Mouse (Mus musculus) spleen, adult 18-20 months (tissue): Measurements from ENCODE around the gene Sergef.

ENCODE experiments used
- DNase-seq, 2 experiments: peaks; one replicate each; pipeline ENCODE4 v3.0.0; 2022; ENCODE audit warnings: mixed read lengths in 2 of 2

The Sergef gene

DNA sequence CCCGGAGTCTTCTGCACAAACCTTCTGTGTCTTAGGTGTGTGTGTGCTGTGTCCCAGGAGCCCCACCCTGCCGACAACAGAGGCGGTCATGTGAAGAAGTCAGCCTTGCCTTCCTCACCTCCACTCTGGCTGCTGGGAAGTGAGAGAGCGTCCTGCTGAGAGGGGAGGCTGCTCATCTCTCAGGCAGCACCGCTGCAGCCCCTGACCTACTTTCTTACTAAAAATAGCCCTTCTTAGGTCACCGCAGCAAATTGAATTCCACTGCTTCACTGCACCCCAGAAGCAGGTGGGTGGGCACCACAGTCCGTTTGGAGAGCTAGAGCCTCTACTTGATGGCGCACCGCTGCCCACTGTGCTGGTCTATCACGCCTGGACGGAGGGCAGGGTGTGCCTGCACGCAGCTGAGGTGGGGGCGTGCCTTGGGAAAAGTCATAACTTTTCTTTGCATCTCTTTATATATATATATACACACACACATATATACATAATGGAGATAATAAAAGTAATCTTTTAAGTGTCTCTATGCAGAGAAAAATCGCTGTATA is 147.4 kb downstream of the Sergef start:
- no peak for DNase-seq

GRCm38 (mm10) chr7:46487354-46487753 is 152.3 kb downstream of the Sergef start:
- no peak for DNase-seq

DNA sequence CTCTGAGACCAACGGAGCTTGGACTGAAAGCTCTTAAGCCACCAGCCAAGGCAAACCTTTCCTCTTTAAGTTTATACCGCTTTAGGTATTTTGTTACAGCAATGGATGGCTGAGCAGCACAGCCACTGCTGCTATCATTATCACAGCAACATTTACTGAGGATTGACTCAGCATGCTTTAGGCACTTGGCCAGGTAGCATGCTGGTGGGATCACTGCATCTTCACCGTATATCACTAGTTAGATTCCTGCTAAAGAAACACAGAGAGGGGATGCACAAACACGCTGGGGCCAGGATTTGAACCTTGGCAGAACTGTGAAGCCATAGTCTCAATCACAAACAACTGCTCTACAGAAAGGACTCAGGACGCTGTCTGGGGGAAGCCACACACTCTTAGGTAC is 152.8 kb downstream of the Sergef start:
- DNase-seq, result no peak

DNA sequence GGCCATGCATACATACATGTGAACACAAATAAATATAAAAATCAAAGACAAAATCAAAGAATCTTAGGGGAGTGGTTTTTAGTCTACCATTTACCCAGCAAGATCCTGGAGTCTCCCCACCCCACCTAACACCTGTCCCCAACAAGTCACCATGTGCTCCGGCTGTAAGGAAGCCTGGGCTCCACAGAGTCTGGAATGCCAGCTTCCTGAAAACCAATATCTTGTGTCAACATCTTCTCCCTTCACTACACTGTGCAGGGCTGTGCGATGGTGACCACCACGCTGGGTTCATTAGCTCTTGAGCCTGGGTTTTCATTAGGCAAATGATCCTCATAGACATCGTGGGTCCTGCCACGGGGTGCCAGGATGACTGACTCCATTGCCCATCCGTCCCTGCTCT is 155.4 kb downstream of the Sergef start:
- no peak for DNase-seq

- no peak for DNase-seq
Observed at GRCm38 (mm10) chr7:46483050-46483449, 156.6 kb downstream of the Sergef start.

DNA sequence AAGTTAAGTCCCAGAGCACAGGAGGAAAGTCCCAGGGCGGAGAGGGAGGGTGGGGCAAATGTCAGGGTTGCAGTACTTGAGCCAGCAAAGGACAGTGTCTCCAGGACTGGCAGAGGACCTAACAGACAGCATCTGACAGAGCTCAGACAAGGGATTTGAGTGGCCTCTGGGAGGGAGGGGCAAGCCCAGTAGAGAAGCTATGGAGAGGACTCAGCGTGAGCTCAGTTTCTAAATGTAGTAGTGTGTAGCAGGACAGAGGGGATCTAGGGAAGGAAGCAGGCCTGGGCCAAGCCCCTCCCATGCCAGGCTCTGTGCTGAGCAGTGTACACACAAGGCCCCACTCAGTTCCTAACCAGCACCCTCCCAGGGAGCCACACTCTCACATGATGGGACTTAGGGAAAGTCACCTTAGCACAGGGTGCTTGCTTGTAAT is 157.5 kb downstream of the Sergef start:
- DNase-seq, result peak in 1 of 2 experiments; percentile 5

GRCm38 (mm10) chr7:46479793-46480192 is 159.8 kb downstream of the Sergef start:
- DNase-seq, result no peak

- DNase-seq, result no peak
Observed at GRCm38 (mm10) chr7:46477456-46477855, 162.2 kb downstream of the Sergef start.

- DNase-seq, result no peak
Observed at GRCm38 (mm10) chr7:46475464-46475863, 164.1 kb downstream of the Sergef start.

GRCm38 (mm10) chr7:46473141-46473540 is 166.5 kb downstream of the Sergef start:
- no peak for DNase-seq

DNA sequence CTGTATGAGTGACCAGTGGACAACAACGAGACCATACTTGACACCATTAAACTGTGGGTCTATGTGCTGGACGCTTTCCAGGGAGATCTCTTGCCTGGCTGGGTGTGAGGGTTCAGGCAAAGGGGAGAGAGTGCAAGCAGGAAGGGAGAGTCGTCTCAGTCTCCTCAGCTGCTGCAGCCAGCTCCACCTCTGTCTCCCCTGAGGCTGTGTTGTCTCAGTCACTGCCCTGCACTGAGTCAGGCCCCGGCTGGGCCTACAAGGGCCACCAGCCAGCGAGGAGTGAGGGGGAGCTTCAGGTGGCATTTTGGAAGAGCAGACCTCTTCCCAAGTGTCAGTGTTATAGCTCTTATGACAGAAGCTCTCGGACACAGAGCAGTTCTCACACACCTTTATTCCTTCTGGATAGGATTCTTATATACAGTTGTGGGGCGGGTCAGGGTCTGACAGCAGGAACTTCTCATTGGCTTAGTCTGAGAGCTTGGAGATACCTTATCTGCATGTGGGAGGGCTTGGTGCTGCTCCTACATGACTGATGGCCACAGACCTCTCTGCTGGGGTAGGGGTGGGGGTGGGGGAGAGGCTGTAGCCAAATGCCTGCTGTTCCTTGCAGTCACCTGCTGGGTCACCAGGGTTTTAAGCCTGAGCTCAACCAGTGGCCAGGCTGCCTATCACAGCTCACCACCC is 168.4 kb downstream of the Sergef start:
- no peak for DNase-seq

GRCm38 (mm10) chr7:46469542-46469941 is 170.1 kb downstream of the Sergef start:
- DNase-seq, result no peak

- DNase-seq, result no peak
Observed at GRCm38 (mm10) chr7:46466422-46466981, 173.1 kb downstream of the Sergef start.

GRCm38 (mm10) chr7:46463136-46463535 is 176.5 kb downstream of the Sergef start:
- no peak for DNase-seq

DNA sequence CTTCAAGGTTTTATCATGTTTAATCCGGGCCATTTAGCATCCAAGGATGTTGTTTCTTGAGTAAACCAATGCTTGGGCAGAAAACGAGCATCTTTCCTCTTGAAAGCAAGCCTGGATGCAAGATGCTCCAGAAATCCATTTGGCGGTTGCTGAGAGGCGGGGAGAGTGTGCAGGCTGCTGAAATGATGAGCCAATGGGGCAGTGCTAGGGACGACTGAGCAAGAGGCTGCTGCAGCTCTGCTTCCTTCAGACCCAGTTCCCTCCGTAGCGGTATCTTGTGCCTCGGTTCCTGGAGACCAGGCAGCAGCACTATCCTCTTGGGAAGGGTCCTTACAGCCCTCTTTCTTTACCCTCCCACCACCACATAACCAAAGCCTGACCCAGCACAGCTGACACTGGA is 177.3 kb downstream of the Sergef start:
- no peak for DNase-seq

DNA sequence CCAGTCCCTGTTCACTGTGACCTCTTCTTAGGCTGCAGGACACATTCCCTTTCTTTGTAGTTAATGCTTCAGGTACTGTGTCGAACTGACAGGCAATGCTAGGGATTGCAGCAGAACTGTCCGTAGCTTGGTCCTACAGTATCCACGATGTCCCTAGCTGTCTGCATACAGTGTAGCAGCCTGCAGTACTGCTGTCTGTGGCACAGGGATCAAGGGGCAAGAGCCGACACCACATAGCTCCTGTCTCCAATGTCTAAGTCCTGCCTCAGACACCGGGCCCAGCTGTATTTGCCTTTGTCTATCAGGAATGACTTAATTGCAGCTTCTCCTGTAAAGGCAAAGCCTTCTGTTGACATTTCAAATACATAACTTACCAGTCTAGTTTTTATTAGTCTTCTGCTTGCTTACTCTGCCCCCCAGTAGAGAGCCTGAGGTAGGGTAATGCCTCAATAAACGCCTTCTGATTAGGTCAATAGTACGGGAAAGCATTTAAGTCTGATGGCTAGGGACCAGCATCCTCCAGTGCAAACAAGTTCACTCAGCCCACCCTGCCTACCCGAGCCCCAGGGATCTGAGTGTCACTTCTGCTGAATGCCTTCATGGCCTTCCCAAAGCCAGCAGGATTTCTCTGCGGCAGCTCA is 179.9 kb downstream of the Sergef start:
- no peak for DNase-seq

- DNase-seq, result no peak
Observed at GRCm38 (mm10) chr7:46459200-46459599, 180.4 kb downstream of the Sergef start.

GRCm38 (mm10) chr7:46457889-46458288 is 181.7 kb downstream of the Sergef start:
- DNase-seq, result no peak

DNA sequence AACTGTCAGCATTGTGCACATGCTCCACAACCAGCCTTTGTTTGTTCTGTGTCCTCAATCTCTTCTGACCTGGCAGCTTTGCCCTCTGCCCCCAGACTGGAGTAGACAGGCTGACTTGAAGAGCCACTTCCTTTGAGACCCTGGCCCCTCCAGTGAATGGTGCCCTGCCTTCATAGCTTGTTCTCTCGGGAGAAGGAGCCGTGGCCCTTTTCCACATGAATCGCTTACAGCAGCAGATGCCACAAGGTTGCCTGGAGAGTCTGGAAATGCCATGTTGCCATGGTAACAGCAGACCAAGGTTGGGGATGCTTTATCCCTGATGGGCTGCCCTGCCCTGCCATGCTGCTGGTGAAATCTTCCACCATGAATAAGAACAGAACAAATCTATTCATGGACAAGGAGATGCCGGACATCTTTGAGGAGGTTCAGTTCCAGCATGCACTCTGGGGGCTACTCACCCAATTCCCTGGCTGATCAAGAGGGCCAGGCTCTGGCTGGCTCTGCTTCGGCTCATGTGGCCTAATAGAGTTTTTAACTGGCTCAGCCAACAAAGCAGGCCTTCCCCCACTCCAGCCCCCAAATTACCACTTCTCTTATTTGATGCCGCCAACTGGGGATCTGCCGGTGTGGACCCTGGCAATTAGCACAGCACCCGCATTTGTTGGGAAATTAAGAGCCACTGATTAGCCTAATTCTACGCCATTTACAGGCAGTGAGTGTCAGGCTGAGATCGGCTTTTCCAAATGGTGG is 185.5 kb downstream of the Sergef start:
- DNase-seq, result no peak

DNA sequence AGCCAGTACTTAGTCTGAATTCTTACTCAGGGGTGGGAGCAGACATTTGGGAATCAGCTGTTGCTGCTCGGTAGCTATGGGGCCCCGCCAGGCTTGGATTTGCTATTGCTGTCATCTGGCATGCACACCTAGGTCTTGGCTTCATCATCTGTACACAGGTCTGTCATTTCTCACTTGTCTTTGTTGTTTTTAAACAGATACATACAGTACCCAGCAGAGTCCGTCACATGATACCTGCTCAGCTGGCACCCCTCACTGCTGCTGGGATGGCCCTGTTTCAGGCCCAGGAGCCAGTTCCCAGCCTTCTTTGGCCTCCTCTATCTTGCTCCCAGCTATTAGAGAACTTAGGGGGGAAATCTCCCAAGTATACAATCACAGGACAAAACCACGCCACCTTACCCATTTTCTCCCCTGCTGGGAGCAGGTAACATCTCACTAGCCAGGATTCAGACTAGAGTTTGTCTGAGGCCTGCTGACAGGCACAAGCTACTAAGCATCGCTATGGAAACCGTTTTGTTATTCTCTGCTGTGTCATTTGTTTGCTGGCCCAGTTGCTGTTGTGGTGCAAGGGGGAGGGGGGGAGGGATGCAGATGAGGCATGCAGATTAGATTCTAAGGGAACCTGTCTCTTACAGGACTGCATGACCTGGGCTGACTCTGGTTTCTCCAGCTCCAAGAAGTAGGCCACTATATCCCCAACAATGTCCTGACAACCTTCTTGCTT is 190.5 kb downstream of the Sergef start:
- no peak for DNase-seq

DNA sequence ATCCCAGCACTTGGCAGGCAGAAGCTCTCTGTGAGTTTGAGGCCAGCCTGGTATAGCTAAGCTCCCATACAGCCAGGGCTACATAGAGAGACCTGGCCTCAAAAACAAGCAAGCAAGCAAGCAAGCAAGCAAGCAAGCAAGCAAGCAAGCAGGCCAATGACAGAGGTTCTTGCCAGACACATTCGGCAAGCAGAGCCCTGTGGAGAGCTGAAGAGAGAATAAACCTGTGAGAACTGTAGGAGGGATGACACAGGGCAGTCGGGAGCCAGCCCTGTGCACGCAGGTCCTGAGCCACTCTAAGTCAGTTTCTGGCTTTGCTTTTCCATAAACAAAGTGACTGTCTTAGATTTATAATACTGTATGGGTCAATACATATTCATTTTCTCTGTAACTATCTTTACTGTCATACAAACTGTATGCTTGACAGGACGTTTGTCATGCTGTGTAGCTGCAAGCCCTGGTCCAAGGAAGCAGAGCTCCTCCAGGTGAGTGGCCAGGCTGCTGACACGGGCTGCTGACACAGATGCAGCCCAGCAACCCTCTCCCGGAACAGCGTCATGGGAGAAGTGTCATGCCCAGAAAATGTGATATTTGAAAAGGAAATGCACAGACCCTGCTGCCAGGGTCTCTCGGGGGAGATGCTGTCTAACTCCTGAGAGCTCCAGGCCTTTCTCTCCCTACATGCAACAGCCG is 192.0 kb downstream of the Sergef start:
- no peak for DNase-seq

GRCm38 (mm10) chr7:46445896-46446295 is 193.7 kb downstream of the Sergef start:
- no peak for DNase-seq
